Mouse (Mus musculus) bone marrow macrophage, adult 2 months (primary cell): ENCODE measurements around the gene Gvin1. TPM values are rescaled to one million over a fixed set of nuclear protein-coding genes. Genes with fewer than 3 reads are reported as not detected.
"Not testable (repeated sequence)": the region's sequence is repeated elsewhere in the genome, so short reads cannot be mapped to it uniquely, and the experiment has no call there.

Experiments
- H3K27ac ChIP-seq: 2 replicates; pipeline ENCODE4 v1.5.1; 2012; ENCODE audit warnings: low read depth, low read length; ENCODE audit not compliant: insufficient read depth
- H3K4me1 ChIP-seq: 2 replicates; pipeline ENCODE4 v1.6.1; 2012; ENCODE audit warnings: low read length; ENCODE audit not compliant: control insufficient read depth, insufficient read depth
- H3K4me3 ChIP-seq: 2 replicates; pipeline ENCODE4 v1.5.1; 2012; ENCODE audit warnings: mild to moderate bottlenecking, low read length, moderate library complexity; ENCODE audit not compliant: insufficient read depth
- polyA plus RNA-seq: library from polyadenylated mRNA; stranded (reverse); fragments of >200 nt; gene quantifications from 2 replicates; pipeline ENCODE4 v1.2.4, GENCODE M21; 2012; ENCODE audit not compliant: missing spikeins, insufficient read depth, insufficient read length

Gene Gvin1
- polyA plus RNA-seq, 1 experiment: 76.4 TPM

DNA sequence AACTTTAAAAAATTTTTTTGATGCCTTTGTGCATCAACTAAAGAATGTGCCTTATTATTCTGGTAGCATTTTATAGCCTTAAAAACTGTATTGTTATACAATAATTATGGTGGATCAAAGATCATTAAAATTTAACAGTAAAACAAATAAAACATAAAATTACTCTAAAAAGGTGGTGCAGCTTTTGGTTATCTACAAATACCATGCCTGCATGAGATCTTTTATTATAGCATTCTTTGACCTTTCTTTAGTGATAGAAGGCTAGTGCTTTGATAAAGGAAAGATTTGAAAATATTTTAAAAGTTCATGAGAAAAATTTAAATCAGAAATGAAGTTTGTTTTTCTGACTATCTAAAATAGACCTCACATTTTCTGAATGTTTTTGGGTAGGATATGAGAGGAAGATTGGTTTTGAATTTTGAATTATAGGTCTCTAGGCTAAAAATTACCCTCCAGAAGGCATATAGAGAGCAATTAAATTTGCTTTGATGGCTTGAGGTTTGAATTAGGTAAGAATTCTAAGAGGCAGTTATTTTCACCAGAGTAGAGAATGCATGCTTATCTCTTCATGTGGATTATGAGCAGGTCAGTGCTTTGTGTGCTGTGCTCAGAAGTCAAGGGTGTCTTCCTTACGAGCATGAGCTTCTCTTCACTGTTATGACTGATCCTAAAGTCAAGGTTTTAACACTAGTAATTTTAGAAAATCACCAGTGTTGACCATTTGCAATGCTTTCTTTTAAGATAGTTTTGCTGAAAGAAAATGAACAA lies 73.8 kb downstream of the Gvin1 start:
- not testable (repeated sequence) for H3K27ac ChIP-seq, H3K4me3 ChIP-seq, H3K4me1 ChIP-seq

DNA sequence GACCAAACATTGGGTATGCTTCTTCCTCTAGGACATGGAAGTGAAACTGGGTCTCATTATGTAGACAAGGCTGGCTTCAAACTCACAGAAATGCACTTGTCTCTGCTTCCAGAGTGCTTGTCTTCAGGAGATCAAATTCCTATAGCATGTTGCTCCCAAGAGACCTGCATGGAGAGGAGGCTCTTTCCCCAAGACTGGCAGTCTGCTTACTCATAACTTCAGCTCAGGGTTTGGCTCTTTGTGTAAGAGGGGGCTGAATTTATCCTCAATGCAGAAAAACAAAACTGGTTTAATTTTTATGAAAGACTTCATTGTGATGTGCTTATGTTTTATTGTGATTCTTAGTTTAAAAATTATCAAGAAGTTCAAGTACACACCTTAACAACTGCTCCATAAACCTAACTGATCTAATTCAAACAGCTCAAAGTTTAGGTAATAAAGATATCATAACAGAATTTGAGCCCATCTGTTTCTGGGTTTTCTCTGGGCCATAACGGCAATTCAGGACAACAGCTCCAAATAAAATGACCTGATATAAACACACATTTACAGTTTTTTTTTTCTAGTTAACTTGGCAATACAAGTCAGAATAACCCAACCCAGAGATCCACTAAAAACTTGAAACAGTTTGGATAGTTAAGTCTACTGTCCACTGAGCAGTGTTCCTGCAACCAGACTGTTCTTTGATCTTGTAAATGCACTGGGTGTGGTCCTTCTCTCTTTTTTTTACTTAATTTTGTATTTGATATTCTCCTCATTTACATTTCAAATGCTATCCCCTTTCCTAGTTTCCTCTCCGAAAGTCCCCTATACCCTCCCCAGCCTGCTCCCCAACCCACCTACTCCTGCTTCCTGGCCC lies 97.8 kb downstream of the Gvin1 start:
- H3K27ac ChIP-seq, H3K4me1 ChIP-seq, H3K4me3 ChIP-seq: not testable (repeated sequence)
